Mouse (Mus musculus) midbrain, postnatal 0 days (tissue): ENCODE measurements at regions not wholly inside any gene's neighbourhood (a gene's known extent, or its start where the extent isn't known, plus 50 kb on each side); places are given as distances from the start of the nearest gene placed in this dataset.

Source experiments
- ATAC-seq: fragments of 200-750 bp; cut with Nextera tagmentation; 2 replicates; pipeline ENCODE4 v1.8.0; 2017; ENCODE audit warnings: moderate number of reproducible peaks, mild to moderate bottlenecking, moderate TSS enrichment, moderate library complexity; ENCODE audit not compliant: low FRiP score
- DNase-seq: peaks from one replicate; pipeline ENCODE4 v3.0.0-alpha.2; 2015; ENCODE audit warnings: low spot score
- H3K27ac ChIP-seq: fragments of 300-500 bp; sonication (generic); 2 replicates; pipeline ENCODE4 v1.5.1; 2014; ENCODE audit warnings: low read depth, mild to moderate bottlenecking, low read length, mixed read lengths
- H3K27me3 ChIP-seq: fragments of 300-500 bp; sonication (generic); 2 replicates; pipeline ENCODE4 v1.6.1; 2014; ENCODE audit warnings: low read length, control low read depth, mixed read lengths; ENCODE audit not compliant: insufficient read depth
- H3K36me3 ChIP-seq: fragments of 300-500 bp; sonication (generic); 2 replicates; pipeline ENCODE4 v1.6.1; 2014; ENCODE audit warnings: low read length, control low read depth, mixed read lengths; ENCODE audit not compliant: insufficient read depth
- H3K4me1 ChIP-seq: fragments of 300-500 bp; sonication (generic); 2 replicates; pipeline ENCODE4 v1.6.1; 2014; ENCODE audit warnings: mild to moderate bottlenecking, control low read depth, antibody characterized with exemption, low read length, mixed read lengths; ENCODE audit not compliant: insufficient read depth
- H3K4me2 ChIP-seq: fragments of 300-500 bp; sonication (generic); 2 replicates; pipeline ENCODE4 v1.6.1; 2014; ENCODE audit warnings: low read depth, mild to moderate bottlenecking, low read length, mixed read lengths; ENCODE audit not compliant: poor library complexity, severe bottlenecking
- H3K4me3 ChIP-seq: fragments of 300-500 bp; sonication (generic); 2 replicates; pipeline ENCODE4 v1.5.1; 2014; ENCODE audit warnings: low read depth, mild to moderate bottlenecking, low read length, moderate library complexity
- H3K9ac ChIP-seq: fragments of 300-500 bp; sonication (generic); replicated peaks from 2 replicates; pipeline ENCODE4 v1.6.1; 2014; ENCODE audit warnings: mild to moderate bottlenecking, low read length, moderate library complexity, mixed read lengths; ENCODE audit not compliant: poor library complexity, severe bottlenecking
- H3K9me3 ChIP-seq: fragments of 300-500 bp; sonication (generic); 2 replicates; pipeline ENCODE4 v1.6.1; 2016; ENCODE audit warnings: low read length, control low read depth
- CTCF ChIP-seq: IDR thresholded peaks from 2 replicates; pipeline ENCODE4 v1.5.1; 2016; ENCODE audit warnings: antibody characterized with exemption, mild to moderate bottlenecking
- WGBS: fragments of 180-500 bp; shearing (Covaris S2); extraction: QIAGEN DNeasy Blood & Tissue Kit; methylation state at CpG from one replicate; pipeline ENCODE4 v1.1.7; 2014; 5-methylcytosine and 5-hydroxymethylcytosine counted together

- no peak for DNase-seq
- peak; percentile 24; the same call in 1 of the 2 replicates for ATAC-seq
- WGBS, result 41% methylated on average over 9 of the region's 9 CpGs
- H3K4me1 ChIP-seq, result peaks cover 4% of the 10 kb centered on the region; the same call in 1 of the 2 replicates
- H3K4me2 ChIP-seq, result peak overlapping the region; percentile 32; the same call in 1 of the 2 replicates
- no peak overlapping the region for H3K4me3 ChIP-seq
- no peaks in the 10 kb centered on the region for H3K27me3 ChIP-seq
- H3K9me3 ChIP-seq, result no peaks in the 10 kb centered on the region
- H3K36me3 ChIP-seq, result no peaks in the 10 kb centered on the region
- H3K27ac ChIP-seq, result peak overlapping the region; percentile 52
- no peak overlapping the region for H3K9ac ChIP-seq
- TF ChIP-seq CTCF, result no peak
Observed at GRCm38 (mm10) chr13:69932695-69933550, 130.7 kb downstream of the Med10 start.

DNA sequence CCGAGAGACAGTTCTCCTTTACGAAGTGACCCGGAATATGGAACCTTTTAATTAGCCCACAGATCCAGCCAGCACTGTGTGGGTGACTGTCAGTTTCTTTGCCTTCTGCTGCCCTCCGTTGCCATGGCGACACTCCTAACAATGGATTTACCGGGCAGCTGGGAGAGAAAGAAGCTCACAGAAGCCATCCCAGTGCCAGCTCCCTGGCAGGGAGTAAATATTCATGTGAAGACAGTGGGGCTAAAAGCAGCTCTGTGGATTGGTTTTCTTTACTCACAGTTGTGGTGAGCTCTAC is 131.3 kb downstream of the Med10 start:
- peaks cover 4% of the 10 kb centered on the region; the same call in 1 of the 2 replicates for H3K4me1 ChIP-seq
- no peak for TF ChIP-seq CTCF
- DNase-seq (peak; percentile 94), ATAC-seq (peak; percentile 90)
- H3K4me2 ChIP-seq, result peak overlapping the region; percentile 32
- peak overlapping the region; percentile 58 for H3K27ac ChIP-seq
- WGBS, result 15% methylated on average over 6 of the region's 6 CpGs
- no peaks in the 10 kb centered on the region for H3K36me3 ChIP-seq
- no peak overlapping the region for H3K4me3 ChIP-seq
- no peak overlapping the region for H3K9ac ChIP-seq
- no peaks in the 10 kb centered on the region for H3K27me3 ChIP-seq
- no peaks in the 10 kb centered on the region for H3K9me3 ChIP-seq

DNA sequence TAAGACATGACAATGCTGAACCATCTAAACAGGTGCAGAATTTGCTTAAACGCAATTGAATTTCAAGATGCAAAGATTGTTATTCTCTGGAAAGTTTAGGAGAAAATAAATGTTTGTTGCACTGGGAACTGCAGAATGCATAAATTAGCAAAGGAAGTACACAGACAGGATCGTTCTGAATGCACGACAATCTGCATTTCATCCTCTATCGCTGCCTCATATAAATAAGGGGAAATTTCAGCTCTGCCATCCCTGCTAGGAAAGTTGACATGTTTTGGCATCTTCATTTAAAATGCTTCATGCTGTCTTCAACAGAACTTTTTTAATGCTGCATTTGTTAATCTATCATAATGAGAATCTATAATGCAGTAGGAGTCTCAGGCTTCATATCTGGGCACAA is 137.6 kb downstream of the Med10 start:
- 79% methylated on average over 4 of the region's 4 CpGs for WGBS
- H3K36me3 ChIP-seq, result no peaks in the 10 kb centered on the region
- H3K4me1 ChIP-seq, result no peaks in the 10 kb centered on the region
- no peak overlapping the region for H3K9ac ChIP-seq
- no peak overlapping the region for H3K4me2 ChIP-seq
- no peak for ATAC-seq
- DNase-seq, result no peak
- no peaks in the 10 kb centered on the region for H3K27me3 ChIP-seq
- no peak overlapping the region for H3K27ac ChIP-seq
- no peaks in the 10 kb centered on the region for H3K9me3 ChIP-seq
- no peak overlapping the region for H3K4me3 ChIP-seq
- no peak for TF ChIP-seq CTCF

GRCm38 (mm10) chr13:69944651-69945050 is 142.5 kb downstream of the Med10 start:
- no peak for TF ChIP-seq CTCF
- ATAC-seq (no peak), DNase-seq (no peak)
- H3K4me2 ChIP-seq, result no peak overlapping the region
- no peak overlapping the region for H3K4me3 ChIP-seq
- no peaks in the 10 kb centered on the region for H3K27me3 ChIP-seq
- WGBS, result 2% methylated on average over 1 of the region's 1 CpGs
- H3K9me3 ChIP-seq, result no peaks in the 10 kb centered on the region
- H3K9ac ChIP-seq, result no peak overlapping the region
- no peaks in the 10 kb centered on the region for H3K4me1 ChIP-seq
- H3K36me3 ChIP-seq, result no peaks in the 10 kb centered on the region
- H3K27ac ChIP-seq, result no peak overlapping the region

DNA sequence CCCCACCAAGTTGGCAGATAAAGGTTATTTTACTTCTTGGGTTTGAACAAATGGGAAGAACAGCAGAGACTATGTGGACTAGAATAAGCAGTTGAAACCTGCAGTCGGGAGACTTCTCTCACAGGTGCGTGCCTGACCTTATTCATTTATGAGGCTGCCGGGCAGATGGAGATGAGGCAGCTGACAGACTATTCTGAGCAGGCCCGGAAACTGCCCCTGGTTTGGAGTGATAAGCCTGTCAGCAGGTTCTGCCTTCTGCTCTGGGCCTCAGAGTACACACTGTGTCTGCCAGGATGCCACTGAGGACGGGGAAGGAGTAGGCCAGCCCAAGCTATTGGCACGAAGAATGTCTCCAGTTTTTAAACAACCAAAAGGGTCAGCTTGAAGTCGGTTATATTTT is 144.4 kb downstream of the Med10 start:
- no peak for TF ChIP-seq CTCF
- Histone ChIP-seq H3K4me2 (no peak overlapping the region), H3K27ac (no peak overlapping the region), H3K4me1 (no peaks in the 10 kb centered on the region), H3K27me3 (no peaks in the 10 kb centered on the region), H3K4me3 (no peak overlapping the region), H3K9ac (no peak overlapping the region), H3K36me3 (no peaks in the 10 kb centered on the region), H3K9me3 (no peaks in the 10 kb centered on the region)
- DNase-seq, result no peak
- 55% methylated on average over 7 of the region's 7 CpGs for WGBS
- no peak for ATAC-seq

GRCm38 (mm10) chr13:69952061-69952460 is 149.9 kb downstream of the Med10 start:
- Histone ChIP-seq H3K4me3 (no peak overlapping the region), H3K9me3 (no peaks in the 10 kb centered on the region), H3K9ac (no peak overlapping the region), H3K4me2 (no peak overlapping the region), H3K27ac (no peak overlapping the region), H3K4me1 (no peaks in the 10 kb centered on the region), H3K27me3 (no peaks in the 10 kb centered on the region), H3K36me3 (no peaks in the 10 kb centered on the region)
- DNase-seq (no peak), ATAC-seq (no peak)
- WGBS, result 79% methylated on average over 4 of the region's 4 CpGs
- TF ChIP-seq CTCF, result no peak
